Mouse (Mus musculus) ovary, postnatal 14 days (tissue): ENCODE data around the gene Lama4.

Experiments
- DNase-seq: peaks from one replicate; pipeline ENCODE4 v3.0.0; 2022; ENCODE audit warnings: low spot score

The Lama4 gene

DNA sequence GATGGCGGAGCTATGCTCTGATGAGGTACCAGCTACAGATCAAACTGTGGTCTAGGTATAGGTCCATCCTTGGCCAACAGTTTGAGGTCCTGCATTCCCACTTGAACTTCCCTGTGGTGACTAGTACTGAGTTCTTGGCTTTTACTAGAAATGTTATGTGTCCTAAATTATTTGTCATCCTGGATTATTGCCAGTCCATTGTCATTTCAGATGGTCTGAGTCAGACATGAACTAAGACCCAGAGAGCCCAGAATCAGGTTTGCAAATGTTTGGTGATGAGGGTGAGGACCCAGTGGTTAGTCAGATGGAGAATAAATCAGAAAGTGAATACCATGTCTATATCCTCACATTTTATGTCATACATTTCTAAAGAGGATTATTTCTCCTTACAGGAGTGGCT lies 192.0 kb downstream of the Lama4 start:
- no peak for DNase-seq

DNA sequence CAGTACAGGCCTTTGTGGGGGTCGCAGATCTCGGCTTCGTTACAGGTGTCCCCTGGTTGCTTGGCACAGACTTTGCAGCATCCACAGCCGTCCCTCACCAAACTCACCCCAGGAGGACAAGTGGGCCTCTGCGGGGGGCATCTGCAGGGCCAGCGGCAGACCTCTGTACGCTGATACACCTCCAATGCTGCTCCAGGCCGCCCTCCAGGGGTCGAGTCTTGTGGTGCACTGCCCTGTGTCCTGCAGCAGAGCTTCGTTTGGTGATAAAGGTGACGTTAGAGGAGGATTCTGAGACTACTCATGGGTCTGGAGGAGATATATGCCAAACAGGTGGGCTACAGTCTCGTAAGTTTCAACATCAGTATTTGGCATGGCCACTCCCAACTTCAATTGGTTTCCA lies 193.0 kb downstream of the Lama4 start:
- no peak for DNase-seq
